Mouse (Mus musculus) embryo, embryonic 11 days (tissue): ENCODE measurements at regions not wholly inside any gene's neighbourhood (a gene's known extent, or its start where the extent isn't known, plus 50 kb on each side); places are given as distances from the start of the nearest gene placed in this dataset.
A peak's percentile ranks its signal among the peaks of the same experiment; 100 is the strongest.
"Not testable (repeated sequence)": the region's sequence is repeated elsewhere in the genome, so short reads cannot be mapped to it uniquely, and the experiment has no call there.

Experiments used
- DNase-seq: peaks from one replicate; pipeline ENCODE4 v3.0.0-alpha.2; 2015

GRCm38 (mm10) chr10:111642683-111643082, 136.6 kb downstream of the Phlda1 start:
- no peak for DNase-seq

- not testable (repeated sequence) for DNase-seq
Measured at GRCm38 (mm10) chr10:111653773-111654172, 147.7 kb downstream of the Phlda1 start.

DNA sequence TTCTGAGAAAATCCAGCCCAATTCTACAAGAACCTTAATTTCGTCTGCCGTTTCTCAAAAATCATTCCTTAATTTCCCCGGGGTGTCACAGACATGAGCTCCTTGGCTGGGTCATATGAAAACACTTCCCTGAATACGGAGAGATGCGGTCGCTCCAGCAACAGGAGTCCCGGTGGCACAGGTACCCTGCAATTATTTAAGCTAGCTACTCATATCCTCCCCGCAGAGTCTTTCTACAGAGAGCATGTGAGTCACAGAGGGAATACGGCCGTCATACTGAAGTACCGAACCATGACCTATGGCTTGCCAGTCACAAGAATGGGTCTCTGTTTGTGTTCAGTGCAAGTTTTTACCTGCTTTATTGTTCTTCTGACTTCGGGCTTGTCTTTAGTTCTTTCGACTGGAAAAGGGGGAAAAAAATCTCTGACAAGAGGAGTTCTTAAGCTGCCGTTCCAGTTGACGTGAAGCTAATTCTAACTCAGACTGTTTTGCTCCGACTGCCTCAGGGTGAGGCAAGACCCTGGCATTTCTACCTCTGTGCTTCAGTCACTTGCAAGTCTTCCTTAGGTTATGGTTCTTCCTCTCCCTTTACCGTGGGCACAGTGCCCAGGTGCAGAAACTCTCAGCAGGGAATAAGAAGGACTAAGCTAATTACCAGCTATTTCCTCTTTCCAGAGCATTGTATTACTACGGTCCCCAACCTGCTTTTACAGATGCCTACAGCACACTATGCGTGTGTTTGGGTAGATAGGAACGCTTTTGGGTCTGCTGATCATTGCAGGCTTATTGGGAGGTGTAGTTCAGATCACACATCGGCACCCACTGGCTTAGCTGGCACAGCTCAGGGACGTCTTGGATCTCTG, 148.5 kb downstream of the Phlda1 start:
- DNase-seq = no peak

DNA sequence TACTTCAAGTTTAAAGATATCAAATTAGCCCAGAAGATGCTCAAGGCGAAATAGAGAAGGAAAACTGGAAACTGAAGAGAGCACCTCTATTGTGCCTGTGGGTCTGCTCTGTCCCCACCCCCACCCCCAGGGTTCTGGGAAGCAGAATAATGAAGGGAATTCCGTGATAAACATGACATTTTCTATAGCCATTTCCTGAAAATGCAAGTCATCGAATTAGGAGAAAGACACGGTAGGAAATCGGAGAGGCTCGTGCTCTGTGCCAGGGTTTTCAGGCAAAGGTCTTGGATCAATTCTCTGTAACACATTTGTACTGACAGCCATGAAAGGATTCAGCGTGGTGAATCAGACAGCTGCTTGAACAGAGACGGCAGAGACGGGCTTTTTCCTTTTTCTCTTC, 152.7 kb downstream of the Phlda1 start:
- DNase-seq = peak; percentile 46

GRCm38 (mm10) chr10:111662665-111663064, 156.6 kb downstream of the Phlda1 start:
- DNase-seq = no peak

DNA sequence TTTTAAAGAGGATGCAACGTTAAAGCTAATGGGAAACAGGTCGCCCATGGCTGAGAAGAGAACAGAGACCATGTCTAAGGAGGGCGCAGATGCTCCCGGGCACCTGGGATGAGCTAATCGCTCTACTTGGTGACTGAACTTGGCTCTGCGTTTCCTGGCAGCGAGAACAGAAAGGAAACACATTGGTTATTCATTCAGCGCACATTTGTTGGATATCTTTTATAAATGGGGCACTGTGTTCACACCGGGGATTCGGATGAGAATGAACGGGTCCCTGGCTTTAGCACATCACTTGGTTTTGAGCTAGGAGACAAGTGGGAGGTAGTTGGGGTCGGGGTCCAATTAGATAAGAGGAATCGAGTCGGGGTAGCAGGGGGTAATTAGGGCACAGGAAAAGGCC, 159.7 kb downstream of the Phlda1 start:
- no peak for DNase-seq

DNA sequence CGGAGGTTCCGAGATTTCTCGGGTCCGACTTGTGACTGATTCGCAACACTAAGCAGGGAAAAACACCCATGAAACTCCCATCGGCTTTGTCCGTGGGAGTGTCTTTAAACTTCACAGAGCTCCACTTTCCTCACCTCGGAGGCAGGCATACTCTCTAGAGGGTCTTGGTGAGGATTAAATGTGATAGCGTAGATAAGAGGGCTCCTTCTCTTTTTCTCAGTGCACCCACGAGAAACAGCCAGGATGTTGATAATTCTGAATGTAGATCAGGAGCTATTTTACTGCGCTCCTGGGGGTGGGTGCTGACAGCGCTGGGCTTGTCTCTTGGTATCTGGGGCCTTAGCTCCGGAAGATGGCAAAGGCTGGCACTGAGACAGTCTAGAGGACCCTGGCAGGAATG, 160.9 kb downstream of the Phlda1 start:
- no peak for DNase-seq

DNA sequence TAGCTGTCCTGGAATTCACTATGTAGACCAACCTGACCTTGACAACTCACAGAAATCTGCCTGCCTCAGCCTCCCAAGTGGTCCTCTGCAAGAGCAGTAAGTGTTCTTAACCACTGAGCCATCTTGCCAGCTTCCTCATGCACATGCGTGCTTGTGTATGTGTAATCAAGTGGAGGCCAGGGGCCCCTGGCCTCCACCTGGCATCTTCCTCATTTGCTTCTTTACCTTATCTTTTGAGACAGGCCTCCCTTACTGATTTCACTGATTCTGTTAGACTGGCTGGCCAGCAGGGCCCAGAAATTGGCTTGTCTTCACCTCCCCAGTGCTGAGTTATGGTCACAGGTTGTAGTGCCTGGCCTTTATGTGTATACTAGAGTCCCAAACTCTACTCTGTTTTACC, 162.6 kb downstream of the Phlda1 start:
- DNase-seq = no peak

DNA sequence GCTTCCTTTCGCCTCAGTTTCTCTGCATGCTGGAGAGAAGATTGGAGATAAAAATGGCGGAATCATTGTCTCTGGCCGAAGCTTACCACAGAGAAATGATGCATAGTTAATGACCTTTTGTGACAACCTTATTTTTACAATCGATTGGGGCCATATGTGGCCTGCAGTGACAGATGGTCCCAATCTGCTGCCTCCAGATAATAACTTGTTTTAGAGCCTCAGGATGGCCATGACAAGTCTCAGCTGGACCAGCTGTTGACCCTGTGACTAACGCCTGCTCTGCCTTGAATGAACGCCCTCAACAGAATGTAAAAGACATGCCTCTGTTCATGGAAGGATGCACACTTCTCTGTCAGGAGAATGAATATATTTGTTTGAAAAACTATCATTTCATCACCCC, 163.6 kb downstream of the Phlda1 start:
- peak; percentile 73 for DNase-seq

DNA sequence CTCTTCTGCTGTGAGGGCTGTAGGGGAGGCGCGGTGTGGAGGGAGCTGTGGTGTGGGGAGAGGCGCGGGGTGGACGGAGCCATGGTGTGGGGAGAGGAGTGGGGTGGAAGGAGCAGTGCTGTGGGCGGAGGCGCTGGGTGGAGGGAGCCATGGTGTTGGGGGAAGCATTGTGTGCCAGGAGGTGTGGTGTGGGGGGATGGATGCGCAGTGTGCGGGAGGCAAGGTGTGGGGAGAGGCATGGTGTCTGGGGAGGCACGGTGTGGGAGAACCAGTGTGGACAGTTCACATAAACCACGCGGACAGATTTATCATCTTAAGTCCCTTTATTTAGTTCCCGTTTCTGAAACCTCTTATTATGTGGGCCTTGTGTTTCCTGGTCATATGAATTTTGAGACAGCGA, 164.6 kb downstream of the Phlda1 start:
- no peak for DNase-seq

DNA sequence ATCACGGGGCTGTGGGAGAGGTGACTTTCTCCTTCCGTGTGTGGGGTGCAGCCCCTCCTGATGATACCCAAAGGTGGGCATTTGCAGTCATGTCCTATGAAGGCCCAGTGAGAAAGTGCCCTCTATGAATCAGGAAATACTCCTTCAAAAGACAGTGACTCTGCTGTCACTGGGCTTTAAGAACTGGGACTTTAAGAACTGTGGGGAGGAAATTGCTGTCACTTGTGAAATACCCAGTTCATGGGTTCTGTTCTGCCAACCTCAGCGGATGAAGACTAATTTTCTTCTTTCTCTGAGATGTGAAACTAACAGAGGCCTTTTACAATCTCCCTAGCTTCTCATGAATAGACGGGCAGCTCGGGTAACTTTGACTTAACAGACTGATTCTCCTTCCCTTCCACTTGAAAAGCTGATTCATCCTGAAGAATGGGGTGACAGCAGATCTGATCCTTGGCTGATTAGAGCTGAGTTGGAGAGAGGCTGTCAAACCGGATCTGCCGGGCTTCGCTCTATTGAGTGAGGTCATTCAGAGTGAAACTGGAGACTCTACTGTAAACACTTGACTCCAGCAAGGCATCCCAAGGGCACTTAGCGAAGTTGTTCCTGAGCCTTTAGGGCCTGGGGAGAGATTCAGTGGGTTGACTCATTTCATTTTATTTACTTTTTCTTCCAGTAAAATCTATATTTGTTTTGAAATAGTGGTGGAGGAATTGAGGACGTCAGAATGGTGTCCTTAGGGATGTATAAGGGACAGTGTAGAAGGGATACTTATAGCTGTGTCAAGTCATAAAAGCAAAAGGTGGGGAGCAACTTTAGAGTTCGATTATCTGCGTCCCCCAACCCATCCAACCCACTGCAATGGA, 166.6 kb downstream of the Phlda1 start:
- peak; percentile 77 for DNase-seq

GRCm38 (mm10) chr10:111673317-111673610, 167.2 kb downstream of the Phlda1 start:
- DNase-seq = no peak

- no peak for DNase-seq
Measured at GRCm38 (mm10) chr10:111676255-111676654, 170.2 kb downstream of the Phlda1 start.

DNA sequence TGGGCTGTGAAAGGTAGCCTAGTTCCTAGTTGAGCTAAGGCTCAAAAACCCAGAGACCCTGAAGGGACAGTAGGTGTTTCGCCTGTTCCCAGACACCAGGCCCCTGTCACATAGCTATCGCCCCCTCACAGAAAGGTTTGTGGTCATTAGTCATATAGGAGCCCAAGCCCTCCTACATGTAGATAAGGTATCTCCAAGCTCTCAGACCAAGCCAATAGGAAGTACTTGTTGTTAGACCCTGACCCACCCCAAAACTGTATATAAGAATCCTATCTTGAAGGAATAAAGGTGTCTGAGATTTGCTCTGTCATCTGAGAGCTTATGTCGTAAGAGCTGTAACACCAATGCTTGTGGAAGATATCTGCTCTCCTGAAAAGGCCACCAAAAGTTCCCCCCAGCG, 174.8 kb downstream of the Phlda1 start:
- no peak for DNase-seq

GRCm38 (mm10) chr10:111684409-111685346, 178.6 kb downstream of the Phlda1 start:
- no peak for DNase-seq

- DNase-seq = no peak
Measured at GRCm38 (mm10) chr10:111686585-111686984, 180.5 kb downstream of the Phlda1 start.

GRCm38 (mm10) chr10:111689587-111689986, 183.5 kb downstream of the Phlda1 start:
- DNase-seq = no peak

DNA sequence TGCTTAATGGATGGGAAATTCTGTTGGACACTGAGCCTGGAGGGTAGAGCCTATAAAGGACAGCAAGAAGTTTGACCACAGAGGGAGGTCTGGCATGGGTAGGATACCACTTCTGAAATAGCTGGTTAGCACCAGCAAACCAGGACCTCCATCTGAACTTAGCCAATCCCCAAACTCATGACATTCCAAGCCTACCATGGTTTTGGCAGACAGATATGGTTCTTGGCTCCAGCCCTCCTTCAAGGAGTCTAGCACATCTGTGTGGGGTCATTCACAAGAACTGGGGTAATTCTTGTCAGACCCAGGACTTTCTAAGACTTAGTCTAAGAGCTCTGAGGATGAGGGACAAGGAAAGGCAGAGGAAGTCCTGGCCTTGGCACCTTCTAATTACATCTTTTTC, 187.7 kb downstream of the Phlda1 start:
- DNase-seq = no peak

DNA sequence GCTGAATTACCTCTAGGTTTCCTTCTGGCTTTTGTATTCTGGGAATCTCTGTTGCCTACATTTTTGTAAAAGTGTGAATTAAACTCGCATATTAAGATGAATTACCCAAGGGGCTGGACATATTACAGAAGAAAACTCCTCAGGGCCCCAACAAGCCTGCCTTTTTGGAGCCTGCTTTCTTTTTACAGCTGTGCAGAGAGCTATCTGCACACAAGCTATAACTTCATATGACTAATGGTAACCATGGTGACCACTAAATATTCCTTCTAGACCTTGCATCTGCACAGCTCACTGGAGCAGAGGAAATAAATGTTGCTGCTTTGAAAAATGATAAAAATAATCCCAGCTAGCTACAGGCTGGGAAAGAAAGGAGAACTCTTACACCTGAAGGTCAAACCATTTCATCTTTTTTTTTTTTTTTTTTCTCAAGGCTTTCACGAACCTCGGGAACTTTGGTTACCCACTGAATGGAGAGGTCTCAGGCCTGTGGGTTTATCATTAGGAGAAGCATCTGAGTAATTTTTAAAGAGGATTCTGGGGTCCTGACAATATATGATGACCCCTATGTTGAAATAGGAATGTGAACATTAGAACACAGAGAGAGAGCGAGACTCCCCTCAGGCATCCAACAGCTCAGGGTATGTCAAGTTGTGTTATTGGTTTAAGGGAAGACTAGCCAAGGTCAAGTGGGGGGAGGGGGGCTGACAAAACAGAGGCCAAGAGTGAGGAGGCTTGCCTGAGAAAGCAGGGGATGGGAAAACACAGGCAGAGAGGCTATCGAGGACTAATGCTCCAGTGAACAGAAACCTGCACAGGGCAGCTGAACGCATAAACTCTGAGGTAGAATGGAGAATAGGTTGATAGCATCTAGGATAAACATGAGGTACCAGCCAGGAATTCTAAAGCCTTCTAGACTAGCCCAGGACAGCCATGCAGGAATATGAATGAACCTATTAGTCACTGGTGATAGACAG, 188.4 kb downstream of the Phlda1 start:
- DNase-seq = no peak

GRCm38 (mm10) chr10:111695918-111696760, 190.1 kb downstream of the Phlda1 start:
- DNase-seq = no peak

- DNase-seq = no peak
Measured at GRCm38 (mm10) chr10:111696987-111697386, 190.9 kb downstream of the Phlda1 start.
